Mouse (Mus musculus) B cell, adult (primary cell): ENCODE data around the gene Olfr1245. TPM values are rescaled to one million over a fixed set of nuclear protein-coding genes. Genes with fewer than 3 reads are reported as not detected.

Experiments
- total RNA-seq: library from RNA; stranded (reverse); gene quantifications from 4 replicates; pipeline ENCODE4 v1.2.4, GENCODE M21; 2023; ENCODE audit not compliant: inconsistent age

Olfr1245 gene
- not detected in 4 replicates for total RNA-seq

DNA sequence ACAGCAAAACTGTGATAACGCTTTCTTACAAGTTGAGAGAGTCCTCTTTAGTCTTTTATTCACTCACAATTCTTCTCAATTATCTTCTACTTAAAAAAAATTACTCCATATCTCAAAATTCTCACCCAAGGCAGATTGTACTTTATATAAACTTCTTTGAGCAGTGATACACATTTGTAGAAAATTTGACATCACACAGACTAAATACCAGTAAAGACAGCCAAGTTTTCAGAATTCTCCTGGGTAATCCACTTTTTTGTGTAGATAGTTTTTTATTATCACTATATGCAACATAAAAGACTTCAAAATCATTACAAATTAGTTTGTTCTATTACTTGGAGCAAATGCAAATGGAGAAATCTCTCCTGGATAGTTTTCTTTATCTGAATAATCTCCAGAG is at the start of gene Olfr1245:
Gene Olfr1245, minus strand, starts transcription at position 101 of the 400 bp plus-strand sequence.

DNA sequence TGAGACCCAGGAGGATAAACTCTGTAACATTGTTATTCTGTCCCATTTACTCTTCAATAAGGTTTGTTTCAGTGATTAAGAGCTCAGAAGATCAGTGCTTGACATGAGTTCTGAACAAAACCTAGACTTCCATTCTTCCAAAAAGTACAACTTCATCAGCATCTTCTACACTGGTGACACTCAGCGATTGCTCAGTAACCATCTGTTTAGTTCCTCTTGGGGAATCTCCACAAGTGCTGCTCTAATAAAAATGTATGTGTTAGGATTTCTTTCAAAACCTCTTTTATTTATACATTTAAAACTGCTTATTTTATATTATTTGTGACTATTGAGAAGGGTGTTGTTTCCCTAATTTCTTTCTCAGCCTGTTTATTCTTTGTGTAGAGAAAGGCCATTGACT is 39.9 kb upstream of the Olfr1245 start, which contains the start of gene Olfr1248:
Gene Olfr1248, minus strand, starts transcription at position 101 of the 400 bp plus-strand sequence.

DNA sequence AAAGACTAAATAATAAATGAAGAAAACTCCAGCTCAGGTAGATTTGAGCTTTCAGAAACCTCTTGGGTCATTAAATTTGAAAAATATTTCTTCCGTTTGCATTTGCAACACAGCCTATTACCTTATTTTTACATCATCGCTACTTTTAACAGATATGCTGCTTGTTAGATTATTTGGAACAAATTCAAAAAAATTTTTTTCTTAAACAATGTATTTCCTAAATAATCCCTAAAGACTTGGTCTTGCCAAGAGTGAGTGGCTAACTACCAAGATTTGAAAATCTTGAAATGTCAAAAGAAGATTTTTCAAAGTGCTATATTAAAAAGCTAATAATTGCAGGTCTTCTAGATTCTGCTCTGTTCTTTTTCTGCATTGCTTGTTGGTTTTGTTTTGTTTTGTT is 35.8 kb upstream of the Olfr1245 start, which contains the start of gene Olfr1247:
Gene Olfr1247, minus strand, starts transcription at position 101 of the 400 bp plus-strand sequence.

DNA sequence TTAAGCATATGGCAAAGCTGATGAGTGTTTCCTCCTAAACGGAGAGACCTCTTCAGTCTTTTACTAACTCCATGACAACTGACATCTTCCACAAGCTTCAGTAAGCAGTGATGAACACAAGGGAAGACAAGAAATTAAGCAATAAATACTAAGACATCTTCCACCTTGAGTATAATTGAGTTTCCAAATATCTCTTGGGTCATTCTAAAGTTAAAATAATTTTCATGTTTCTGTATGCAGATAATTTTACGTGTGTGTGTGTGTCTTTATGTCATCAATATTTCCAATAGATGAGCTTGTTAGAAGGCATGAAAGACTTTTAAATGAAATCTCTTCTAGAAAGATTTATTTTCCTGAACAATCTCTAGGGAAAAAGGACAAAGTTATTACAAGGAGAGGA is 14.8 kb upstream of the Olfr1245 start, which contains the start of gene Olfr1246:
Gene Olfr1246, minus strand, starts transcription at position 101 of the 400 bp plus-strand sequence.

DNA sequence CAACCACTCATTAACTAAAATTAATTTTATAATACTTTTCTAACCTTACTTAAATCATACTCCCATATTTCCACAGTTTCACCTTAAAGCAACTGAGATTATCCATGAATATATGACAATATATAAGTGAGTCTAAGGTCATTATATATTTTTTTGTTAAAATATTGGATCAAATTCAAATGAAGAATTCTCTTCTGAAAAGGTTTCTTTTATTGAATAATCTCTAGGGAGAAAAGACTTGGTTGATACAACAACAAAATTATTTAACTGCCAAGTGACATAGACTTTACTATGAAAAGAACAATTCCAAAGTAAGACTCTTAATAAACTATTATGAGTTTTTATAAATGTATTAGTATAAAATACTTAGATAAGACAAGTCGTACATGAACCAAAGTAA is 46.9 kb downstream of the Olfr1245 start, which contains the start of gene Olfr1243:
Gene Olfr1243, minus strand, starts transcription at position 101 of the 400 bp plus-strand sequence.

Other genes with a start within 250 kb of the Olfr1245 start
- not detected in 4 replicates for gene Olfr1232, start 248.8 kb downstream of the Olfr1245 start, total RNA-seq
- gene Olfr1233, start 236.0 kb downstream of the Olfr1245 start, total RNA-seq: not detected in 4 replicates
- gene Olfr1234, start 213.6 kb downstream of the Olfr1245 start, total RNA-seq: not detected in 4 replicates
- gene Olfr1238, start 168.8 kb downstream of the Olfr1245 start, total RNA-seq: 0.09 TPM in 1 of 4 replicates, not detected in the others
- not detected in 4 replicates for gene Olfr1239, start 158.0 kb downstream of the Olfr1245 start, total RNA-seq
- not detected in 4 replicates for gene Olfr1240, start 135.4 kb downstream of the Olfr1245 start, total RNA-seq
- gene Olfr1241, start 91.3 kb downstream of the Olfr1245 start, total RNA-seq: not detected in 4 replicates
- not detected in 4 replicates for gene Olfr1242, start 80.1 kb downstream of the Olfr1245 start, total RNA-seq
- gene Olfr1243, start 47.0 kb downstream of the Olfr1245 start, total RNA-seq: not detected in 4 replicates
- gene Olfr1246, start 14.7 kb upstream of the Olfr1245 start, total RNA-seq: not detected in 4 replicates
- gene Olfr1247, start 35.7 kb upstream of the Olfr1245 start, total RNA-seq: 0.12 TPM in 1 of 4 replicates, not detected in the others
- not detected in 4 replicates for gene Olfr1248, start 39.8 kb upstream of the Olfr1245 start, total RNA-seq
- not detected in 4 replicates for gene Olfr1249, start 56.5 kb upstream of the Olfr1245 start, total RNA-seq
- gene Olfr1250, start 83.0 kb upstream of the Olfr1245 start, total RNA-seq: not detected in 4 replicates
- gene Olfr1251, start 93.5 kb upstream of the Olfr1245 start, total RNA-seq: not detected in 4 replicates
- not detected in 4 replicates for gene Olfr1252, start 146.6 kb upstream of the Olfr1245 start, total RNA-seq
- not detected in 4 replicates for gene Olfr1253, start 178.6 kb upstream of the Olfr1245 start, total RNA-seq
- not detected in 4 replicates for gene Olfr1254, start 215.2 kb upstream of the Olfr1245 start, total RNA-seq
- not detected in 4 replicates for gene Olfr1255, start 233.6 kb upstream of the Olfr1245 start, total RNA-seq